Mouse (Mus musculus) kidney, postnatal 0 days (tissue): ENCODE measurements around the gene Galns. TPM values are rescaled to one million over a fixed set of nuclear protein-coding genes. Genes with fewer than 3 reads are reported as not detected.

Experiments
- ATAC-seq: fragments of 200-750 bp; cut with Nextera tagmentation; replicated peaks from 2 replicates; pipeline ENCODE4 v1.8.0; 2017; ENCODE audit warnings: low read depth, moderate number of reproducible peaks, moderate TSS enrichment, moderate library complexity; ENCODE audit not compliant: low FRiP score
- DNase-seq: peaks from one replicate; pipeline ENCODE4 v3.0.0-alpha.2; 2016; ENCODE audit warnings: low spot score
- H3K27ac ChIP-seq: fragments of 300-500 bp; sonication (generic); 2 replicates; pipeline ENCODE4 v1.5.1; 2014; ENCODE audit warnings: mild to moderate bottlenecking
- H3K27me3 ChIP-seq: fragments of 300-500 bp; sonication (generic); 2 replicates; pipeline ENCODE4 v1.6.1; 2014; ENCODE audit warnings: low read length, mixed read lengths; ENCODE audit not compliant: insufficient read depth
- H3K36me3 ChIP-seq: fragments of 300-500 bp; sonication (generic); 2 replicates; pipeline ENCODE4 v1.6.1; 2014; ENCODE audit warnings: low read length, mixed read lengths; ENCODE audit not compliant: insufficient read depth
- H3K4me1 ChIP-seq: fragments of 300-500 bp; sonication (generic); replicated peaks from 2 replicates; pipeline ENCODE4 v1.6.1; 2014; ENCODE audit warnings: antibody characterized with exemption, low read length, mixed read lengths; ENCODE audit not compliant: insufficient read depth
- H3K4me2 ChIP-seq: fragments of 300-500 bp; sonication (generic); 2 replicates; pipeline ENCODE4 v1.6.1; 2014; ENCODE audit warnings: mild to moderate bottlenecking, low read length, moderate library complexity, mixed read lengths
- H3K4me3 ChIP-seq: fragments of 300-500 bp; sonication (generic); replicated peaks from 2 replicates; pipeline ENCODE4 v1.5.1; 2014; ENCODE audit warnings: low read depth, low read length
- H3K9ac ChIP-seq: fragments of 300-500 bp; sonication (generic); 2 replicates; pipeline ENCODE4 v1.6.1; 2014; ENCODE audit warnings: low read depth, low read length
- H3K9me3 ChIP-seq: fragments of 300-500 bp; sonication (generic); replicated peaks from 2 replicates; pipeline ENCODE4 v1.6.1; 2016; ENCODE audit warnings: low read length, inconsistent platforms, mixed read lengths
- CTCF ChIP-seq: IDR thresholded peaks from 2 replicates; pipeline ENCODE4 v1.5.1; 2016; ENCODE audit warnings: antibody characterized with exemption, low read depth, mild to moderate bottlenecking, moderate library complexity
- WGBS: fragments of 180-500 bp; shearing (Covaris S2); extraction: QIAGEN DNeasy Blood & Tissue Kit; methylation state at CpG from one replicate; pipeline ENCODE4 v1.1.7; 2014; 5-methylcytosine and 5-hydroxymethylcytosine counted together
- polyA plus RNA-seq: library from polyadenylated mRNA; unstranded; fragments of >200 nt; fragmentation: Nextera tagmentation; extraction: Ambion mirVana; gene quantifications from 2 replicates; pipeline ENCODE4 v1.2.1, GENCODE M21; 2015

Gene Galns
- polyA plus RNA-seq, 1 experiment from 2014 or later: 19.4 TPM

- ATAC-seq (no peak; the same call in 1 of the 2 replicates), DNase-seq (peak; percentile 90)
- TF ChIP-seq CTCF: peak; percentile 71
- Histone ChIP-seq H3K27me3 (no peaks in the 10 kb centered on the region), H3K27ac (no peak overlapping the region), H3K4me1 (peaks cover 13% of the 10 kb centered on the region), H3K4me3 (no peak overlapping the region), H3K4me2 (no peak overlapping the region), H3K9me3 (no peaks in the 10 kb centered on the region), H3K9ac (no peak overlapping the region), H3K36me3 (0 out of 2 replicates have a peak, but pooled peaks cover 3% of the 10 kb centered on the region)
- 39% methylated on average over 5 of the region's 7 CpGs for WGBS
These were observed 6.8 kb upstream of the Galns start for GRCm38 (mm10) chr8:122617947-122618546.

- no peak for DNase-seq
- Histone ChIP-seq H3K36me3 (0 out of 2 replicates have a peak, but pooled peaks cover 3% of the 10 kb centered on the region), H3K9me3 (no peaks in the 10 kb centered on the region), H3K4me1 (peaks cover 19% of the 10 kb centered on the region), H3K27me3 (no peaks in the 10 kb centered on the region), H3K27ac (no peak overlapping the region), H3K9ac (0 out of 2 replicates have a peak overlapping the region, but pooled peaks have one; percentile 27), H3K4me3 (no peak overlapping the region), H3K4me2 (no peak overlapping the region)
- no peak for ATAC-seq
- no peak for TF ChIP-seq CTCF
- WGBS: 56% methylated on average over 9 of the region's 9 CpGs
These were observed 5.1 kb upstream of the Galns start for GRCm38 (mm10) chr8:122616181-122616905.

- Histone ChIP-seq H3K4me2 (peak overlapping the region; percentile 79), H3K27ac (peak overlapping the region; percentile 76), H3K4me3 (peak overlapping the region; percentile 60), H3K9ac (peak overlapping the region; percentile 56), H3K9me3 (no peaks in the 10 kb centered on the region), H3K4me1 (peaks cover 8% of the 10 kb centered on the region; the same call in 1 of the 2 replicates), H3K36me3 (0 out of 2 replicates have a peak, but pooled peaks cover 3% of the 10 kb centered on the region), H3K27me3 (no peaks in the 10 kb centered on the region)
- DNase-seq (peak; percentile 66), ATAC-seq (peak; percentile 46)
- no peak for TF ChIP-seq CTCF
- WGBS: 4% methylated on average over 20 of the region's 20 CpGs
These were observed 518 bp downstream of the Galns start for GRCm38 (mm10) chr8:122610612-122611277.

GRCm38 (mm10) chr8:122610209-122610608 lies 1.1 kb downstream of the Galns start:
- Histone ChIP-seq H3K9ac (no peak overlapping the region), H3K27me3 (no peaks in the 10 kb centered on the region), H3K4me3 (no peak overlapping the region), H3K4me2 (peak overlapping the region; percentile 79), H3K4me1 (peaks cover 8% of the 10 kb centered on the region; the same call in 1 of the 2 replicates), H3K27ac (no peak overlapping the region), H3K9me3 (no peaks in the 10 kb centered on the region), H3K36me3 (0 out of 2 replicates have a peak, but pooled peaks cover 3% of the 10 kb centered on the region)
- TF ChIP-seq CTCF: no peak
- no peak for ATAC-seq
- DNase-seq: no peak
- 59% methylated on average over 4 of the region's 4 CpGs for WGBS

GRCm38 (mm10) chr8:122606810-122607209 lies 4.5 kb downstream of the Galns start:
- WGBS: 74% methylated on average over 11 of the region's 12 CpGs

GRCm38 (mm10) chr8:122605367-122605766 lies 5.9 kb downstream of the Galns start:
- Histone ChIP-seq H3K9ac (no peak overlapping the region), H3K27ac (no peak overlapping the region), H3K4me2 (no peak overlapping the region), H3K36me3 (0 out of 2 replicates have a peak, but pooled peaks cover 2% of the 10 kb centered on the region), H3K27me3 (no peaks in the 10 kb centered on the region), H3K4me1 (no peaks in the 10 kb centered on the region), H3K4me3 (no peak overlapping the region), H3K9me3 (no peaks in the 10 kb centered on the region)
- DNase-seq (no peak), ATAC-seq (no peak)
- 76% methylated on average over 4 of the region's 4 CpGs for WGBS
- TF ChIP-seq CTCF: no peak

More at GRCm38 (mm10) chr8:122606810-122607209, 4.5 kb downstream of the Galns start:
- ATAC-seq (no peak), DNase-seq (no peak)
- H3K4me1 ChIP-seq: no peaks in the 10 kb centered on the region
- H3K4me3 ChIP-seq: no peak overlapping the region
- H3K9ac ChIP-seq: no peak overlapping the region
- H3K27ac ChIP-seq: no peak overlapping the region
- H3K9me3 ChIP-seq: no peaks in the 10 kb centered on the region
- H3K27me3 ChIP-seq: no peaks in the 10 kb centered on the region
- H3K4me2 ChIP-seq: no peak overlapping the region
- no peak for TF ChIP-seq CTCF
- no peaks in the 10 kb centered on the region for H3K36me3 ChIP-seq
